Mouse (Mus musculus): ENCODE results near the gene Mrpl12. TPM values are rescaled to one million over a fixed set of nuclear protein-coding genes. Genes with fewer than 3 reads are reported as not detected.

Mrpl12 gene
- polyA plus RNA-seq, 1 experiment = 119 TPM

- no peak for TF ChIP-seq POLR2A (IDR thresholded peaks at IDR 0.05; ENCODE audit: borderline replicate concordance, insufficient read depth, low read length)
- no peak for TF ChIP-seq CTCF (IDR thresholded peaks at IDR 0.05; ENCODE audit: borderline replicate concordance, insufficient read depth, low read depth, low read length)
- no peaks in the 10 kb centered on the region for H3K4me1 ChIP-seq (ENCODE audit: control insufficient read depth, insufficient read depth, low read length)
- no peak for DNase-seq
- WGBS = 65% methylated on average over 7 of the region's 7 CpGs
- H3K27ac ChIP-seq (ENCODE audit: insufficient read depth, low read length) = no peak overlapping the region
- no peak overlapping the region for H3K4me3 ChIP-seq (replicated peaks; ENCODE audit: insufficient read depth, low read depth, low read length)
- H3K27me3 ChIP-seq (ENCODE audit: control insufficient read depth, insufficient read depth, low read length) = no peaks in the 10 kb centered on the region
These were observed 922 bp upstream of the Mrpl12 start for GRCm38 (mm10) chr11:120483448-120483934.

GRCm38 (mm10) chr11:120485251-120485650, 838 bp downstream of the Mrpl12 start:
- 4% methylated on average over 10 of the region's 10 CpGs for WGBS
- TF ChIP-seq CTCF (IDR thresholded peaks at IDR 0.05; ENCODE audit: borderline replicate concordance, insufficient read depth, low read depth, low read length) = no peak
- no peak for TF ChIP-seq POLR2A (IDR thresholded peaks at IDR 0.05; ENCODE audit: borderline replicate concordance, insufficient read depth, low read length)
- no peak for DNase-seq
- Histone ChIP-seq H3K27ac (ENCODE audit: insufficient read depth, low read length) (peak overlapping the region; percentile 17; the same call in 1 of the 2 replicates), H3K4me3 (replicated peaks; ENCODE audit: insufficient read depth, low read depth, low read length) (peak overlapping the region; percentile 78), H3K4me1 (ENCODE audit: control insufficient read depth, insufficient read depth, low read length) (peaks cover 3% of the 10 kb centered on the region; the same call in 1 of the 2 replicates), H3K27me3 (ENCODE audit: control insufficient read depth, insufficient read depth, low read length) (no peaks in the 10 kb centered on the region)

DNA sequence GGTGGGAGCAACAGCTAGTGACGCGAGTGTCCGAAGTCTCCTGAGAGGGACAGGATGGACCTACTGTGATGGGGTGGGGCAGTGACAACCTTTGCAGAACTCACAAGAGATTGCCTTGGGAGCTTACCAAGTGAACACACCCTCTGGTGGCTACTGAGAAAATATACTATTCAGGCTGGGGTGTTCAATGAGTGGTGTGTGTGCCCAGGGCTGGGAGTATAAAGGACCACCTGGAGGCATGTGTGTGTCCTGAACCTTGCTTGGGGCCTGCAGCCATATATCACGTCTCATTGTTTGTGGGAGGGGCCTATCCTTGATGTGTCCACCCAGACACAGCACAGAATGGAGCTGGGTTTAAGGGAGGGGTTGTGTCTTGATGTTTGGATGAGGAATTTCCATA, 4.1 kb downstream of the Mrpl12 start:
- H3K27ac ChIP-seq (ENCODE audit: insufficient read depth, low read length) = no peak overlapping the region
- no peak for DNase-seq
- H3K27me3 ChIP-seq (ENCODE audit: control insufficient read depth, insufficient read depth, low read length) = no peaks in the 10 kb centered on the region
- 69% methylated on average over 4 of the region's 4 CpGs for WGBS
- H3K4me3 ChIP-seq (replicated peaks; ENCODE audit: insufficient read depth, low read depth, low read length) = no peak overlapping the region
- H3K4me1 ChIP-seq (ENCODE audit: control insufficient read depth, insufficient read depth, low read length) = peaks cover 13% of the 10 kb centered on the region
- TF ChIP-seq CTCF (IDR thresholded peaks at IDR 0.05; ENCODE audit: borderline replicate concordance, insufficient read depth, low read depth, low read length) (no peak), POLR2A (IDR thresholded peaks at IDR 0.05; ENCODE audit: borderline replicate concordance, insufficient read depth, low read length) (no peak)

DNA sequence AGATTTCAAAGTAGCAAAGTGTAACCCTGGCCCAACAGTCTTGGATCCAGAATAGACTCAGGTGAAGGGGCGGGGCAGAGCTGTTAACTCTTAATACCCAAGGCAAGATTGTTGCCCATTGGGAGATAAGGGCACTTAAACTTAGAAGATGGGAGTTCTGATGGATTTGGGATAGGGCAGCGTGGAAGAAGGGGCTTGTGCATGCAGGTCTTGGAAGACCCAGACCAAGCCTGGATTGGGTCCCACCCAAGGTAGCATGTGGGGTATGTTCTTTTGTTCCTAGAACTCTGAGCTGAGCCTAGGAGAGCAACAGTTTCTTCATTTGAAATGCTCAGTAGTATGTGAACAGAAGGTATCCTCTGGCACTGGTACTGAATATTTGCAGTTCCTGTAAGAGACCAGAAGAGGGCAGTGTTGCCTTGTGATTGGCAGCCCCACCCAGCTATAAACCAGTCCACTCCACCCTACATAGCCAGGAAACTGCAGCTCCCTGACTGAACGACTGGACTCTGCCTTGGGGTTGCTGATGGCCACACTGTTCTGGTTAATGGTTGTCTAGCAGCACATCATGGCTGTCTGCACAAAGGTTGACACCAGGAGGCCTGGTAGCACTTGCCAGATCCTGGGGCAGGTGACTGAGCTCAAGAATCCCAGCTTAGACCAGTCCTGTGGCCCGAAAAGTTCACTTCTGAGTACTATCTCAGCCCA, 4.8 kb downstream of the Mrpl12 start:
- Histone ChIP-seq H3K4me3 (replicated peaks; ENCODE audit: insufficient read depth, low read depth, low read length) (no peak overlapping the region), H3K27me3 (ENCODE audit: control insufficient read depth, insufficient read depth, low read length) (no peaks in the 10 kb centered on the region), H3K4me1 (ENCODE audit: control insufficient read depth, insufficient read depth, low read length) (peaks cover 13% of the 10 kb centered on the region), H3K27ac (ENCODE audit: insufficient read depth, low read length) (no peak overlapping the region)
- peak; percentile 73 to 82 for DNase-seq
- TF ChIP-seq CTCF (IDR thresholded peaks at IDR 0.05; ENCODE audit: borderline replicate concordance, insufficient read depth, low read depth, low read length) = peak; percentile 94
- no peak for TF ChIP-seq POLR2A (IDR thresholded peaks at IDR 0.05; ENCODE audit: borderline replicate concordance, insufficient read depth, low read length)
- WGBS = 58% methylated on average over 4 of the region's 4 CpGs

DNA sequence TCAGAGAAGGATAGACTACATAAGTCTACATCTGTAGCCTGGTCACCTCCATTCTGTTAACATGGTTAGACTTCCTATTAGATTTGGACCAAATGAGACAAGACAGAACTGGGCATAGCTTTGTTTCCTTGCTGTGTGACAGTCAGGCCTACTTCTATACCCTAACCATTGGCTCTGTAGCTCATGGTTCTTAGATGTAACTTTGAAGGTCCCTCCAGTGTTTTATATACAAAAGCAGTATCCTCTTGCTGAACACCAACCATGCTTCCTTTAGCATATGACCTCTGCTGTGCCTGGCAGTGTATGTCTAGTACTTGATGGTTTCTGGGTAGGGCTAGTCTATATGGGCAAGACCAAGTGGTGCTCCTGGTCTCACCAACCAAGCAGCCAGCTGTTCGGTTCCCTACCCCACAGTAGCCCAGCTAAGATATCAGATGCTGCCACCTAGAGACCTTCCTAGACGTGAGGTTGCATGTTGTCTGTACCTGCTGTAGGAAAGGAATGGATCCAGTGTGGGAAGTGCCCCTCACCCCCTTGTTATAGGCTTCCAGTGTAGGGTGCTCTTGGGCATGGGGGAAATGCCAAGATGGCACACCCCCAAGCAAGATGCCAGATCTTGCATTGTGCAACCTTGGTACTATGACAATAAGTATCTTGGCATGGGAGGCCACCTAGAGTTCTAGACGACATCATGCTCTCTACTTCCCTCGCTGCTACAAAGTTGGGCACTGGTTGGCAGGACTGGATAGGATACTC, 6.1 kb downstream of the Mrpl12 start:
- WGBS = 32% methylated on average over 4 of the region's 4 CpGs
- TF ChIP-seq POLR2A (IDR thresholded peaks at IDR 0.05; ENCODE audit: borderline replicate concordance, insufficient read depth, low read length) (no peak), CTCF (IDR thresholded peaks at IDR 0.05; ENCODE audit: borderline replicate concordance, insufficient read depth, low read depth, low read length) (0 out of 2 replicates have a peak, but pooled peaks have one; percentile 0)
- H3K27ac ChIP-seq (ENCODE audit: insufficient read depth, low read length) = no peak overlapping the region

DNA sequence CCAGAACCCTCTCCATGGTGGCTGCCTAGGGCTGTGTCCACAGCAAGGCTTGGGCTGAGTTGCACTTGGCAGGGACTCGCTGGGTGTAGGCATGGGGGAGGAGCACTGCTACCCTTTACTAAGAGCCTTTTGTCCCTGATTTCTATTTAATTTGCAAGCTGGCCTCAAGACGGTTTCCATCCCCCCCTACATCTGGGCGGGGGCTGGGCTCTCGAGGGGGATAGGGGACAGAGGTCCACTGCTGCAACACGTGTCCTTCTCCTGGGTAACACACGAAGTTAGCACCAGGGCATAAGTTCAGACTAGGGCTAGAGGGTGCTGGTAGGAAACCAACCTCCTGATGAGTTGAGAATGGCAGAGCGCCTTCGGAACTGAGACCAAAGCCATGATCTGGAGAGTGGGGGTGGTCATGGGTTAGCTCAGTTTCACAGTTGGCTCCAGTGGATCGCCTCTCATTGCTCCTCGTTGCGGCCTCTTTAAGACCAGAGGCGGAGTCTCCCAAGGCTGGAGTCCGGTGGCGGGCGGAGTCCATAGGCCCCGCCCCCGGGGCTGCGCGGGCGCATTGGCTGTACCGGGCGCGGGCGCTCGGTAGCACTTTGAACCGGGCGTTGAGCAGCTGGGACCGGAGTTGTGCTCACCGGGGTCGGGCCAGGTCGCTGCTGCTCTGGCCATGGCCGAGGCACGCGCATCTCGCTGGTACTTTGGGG, 7.1 kb downstream of the Mrpl12 start, which contains the start of gene Slc25a10:
Gene Slc25a10, plus strand, starts transcription at position 524 of the 707 bp plus-strand sequence.
- peak; percentile 85 to 88 for DNase-seq
- peak within 1 kb of the TSS; percentile 83 for H3K4me3 ChIP-seq (replicated peaks; ENCODE audit: insufficient read depth, low read depth, low read length)
- under 1% methylated on average over 35 of the region's 35 CpGs for WGBS
- H3K27me3 ChIP-seq (ENCODE audit: control insufficient read depth, insufficient read depth, low read length) = no peaks in the 10 kb centered on the region
- H3K4me1 ChIP-seq (ENCODE audit: control insufficient read depth, insufficient read depth, low read length) = peaks cover 13% of the 10 kb centered on the region
- TF ChIP-seq POLR2A (IDR thresholded peaks at IDR 0.05; ENCODE audit: borderline replicate concordance, insufficient read depth, low read length) = peak; percentile 38; the same call in 1 of the 2 replicates
- TF ChIP-seq CTCF (IDR thresholded peaks at IDR 0.05; ENCODE audit: borderline replicate concordance, insufficient read depth, low read depth, low read length) = no peak
- no peak within 1 kb of the TSS for H3K27ac ChIP-seq (ENCODE audit: insufficient read depth, low read length)

More for the DNA sequence above, 6.1 kb downstream of the Mrpl12 start:
- peak in 1 of 2 experiments; percentile 24 for DNase-seq
- Histone ChIP-seq H3K4me3 (replicated peaks; ENCODE audit: insufficient read depth, low read depth, low read length) (no peak overlapping the region), H3K4me1 (ENCODE audit: control insufficient read depth, insufficient read depth, low read length) (peaks cover 13% of the 10 kb centered on the region), H3K27me3 (ENCODE audit: control insufficient read depth, insufficient read depth, low read length) (no peaks in the 10 kb centered on the region)

All from cerebellum, adult 2 months (tissue).